Mouse (Mus musculus) liver, embryonic 13.5 days (tissue): Measurements from ENCODE around the gene Mycbp. TPM values are rescaled to one million over a fixed set of nuclear protein-coding genes. Genes with fewer than 3 reads are reported as not detected.

Source experiments
- polyA plus RNA-seq: library from polyadenylated mRNA; unstranded; fragments of >200 nt; fragmentation: Nextera tagmentation; extraction: Ambion mirVana; gene quantifications from 2 replicates; pipeline ENCODE4 v1.2.1, GENCODE M21; 2015

Mycbp gene
- polyA plus RNA-seq, 1 experiment from 2014 or later, result 79.1 TPM

Other genes with a start within 250 kb of the Mycbp start
- gene Macf1, start 220.5 kb upstream of the Mycbp start, polyA plus RNA-seq, result 9.5 and 9.8 TPM in 2 replicates
- gene Ndufs5, start 186.6 kb upstream of the Mycbp start, polyA plus RNA-seq, result 192 and 201 TPM in 2 replicates
- gene Akirin1, start 154.5 kb upstream of the Mycbp start, polyA plus RNA-seq, result 28.3 and 31.7 TPM in 2 replicates
- gene Rhbdl2, start 117.0 kb upstream of the Mycbp start, polyA plus RNA-seq, result not detected in 2 replicates
- gene 4933427I04Rik, start 45.2 kb upstream of the Mycbp start, polyA plus RNA-seq, result not detected in 2 replicates
- gene Rragc, start 12.6 kb downstream of the Mycbp start, polyA plus RNA-seq, result 21.4 and 25.4 TPM in 2 replicates
- not detected in 2 replicates for gene 4930535I16Rik, start 13.2 kb downstream of the Mycbp start, polyA plus RNA-seq